Mouse (Mus musculus): ENCODE measurements around the gene Ptprj.

- TF ChIP-seq GATA1 (IDR thresholded peaks at IDR 0.05; ENCODE audit: borderline replicate concordance, low read length) (no peak), FLI1 (IDR thresholded peaks at IDR 0.05; ENCODE audit: low read length) (no peak)
These were observed 4.7 kb downstream of the Ptprj start for GRCm38 (mm10) chr2:90575713-90576112.
